Mouse (Mus musculus): ENCODE data around the gene Plcb3.

The Plcb3 gene

DNA sequence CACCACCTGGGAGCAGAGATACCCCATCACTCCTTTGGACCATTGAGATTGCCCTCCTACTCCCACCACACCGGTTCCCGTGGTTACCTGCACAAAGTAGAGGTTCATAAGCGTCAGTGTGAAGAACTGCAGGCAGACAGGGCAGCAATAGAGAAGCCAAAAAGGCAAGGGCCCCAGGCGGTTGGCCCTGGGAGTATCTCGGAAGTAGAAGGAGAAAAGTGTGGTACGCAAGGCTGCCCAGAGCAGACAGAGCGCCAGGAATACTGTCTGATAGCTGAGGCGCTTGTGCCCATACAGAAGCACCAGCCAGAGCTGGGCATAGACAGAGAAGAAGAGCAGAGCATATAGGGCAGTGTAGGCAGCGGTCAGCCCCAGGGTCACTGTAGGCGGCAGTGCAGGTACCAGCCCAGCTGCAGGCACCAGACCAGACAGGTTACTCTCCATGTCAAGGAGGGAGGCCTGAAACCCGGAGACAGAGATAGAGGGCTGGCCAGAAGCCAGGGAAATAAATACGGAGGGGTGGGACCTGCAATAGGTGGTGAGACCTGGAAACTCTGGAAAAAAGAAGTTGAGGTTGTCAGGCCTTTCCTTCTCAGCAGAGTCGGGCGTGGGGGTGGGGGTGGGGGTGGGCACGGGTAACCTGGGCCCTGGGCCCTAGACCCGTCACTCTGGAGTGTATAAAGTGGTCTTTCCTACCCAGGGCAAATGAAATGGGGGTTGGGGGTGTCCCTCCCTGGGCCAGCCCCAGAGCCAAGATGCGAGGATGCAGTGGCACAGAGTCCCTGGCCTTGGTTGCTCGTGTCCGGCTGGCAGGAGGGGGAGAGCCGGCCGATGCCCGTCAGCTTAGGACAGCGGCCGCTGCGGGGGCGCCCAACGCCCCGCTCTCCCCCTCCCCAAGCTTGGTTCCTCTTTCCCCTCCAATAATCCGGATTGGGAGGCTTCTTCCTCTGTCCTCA, 35.6 kb downstream of the Plcb3 start:
- DNase-seq (ENCODE audit: extremely low read depth, low read depth, low spot score): no peak

DNA sequence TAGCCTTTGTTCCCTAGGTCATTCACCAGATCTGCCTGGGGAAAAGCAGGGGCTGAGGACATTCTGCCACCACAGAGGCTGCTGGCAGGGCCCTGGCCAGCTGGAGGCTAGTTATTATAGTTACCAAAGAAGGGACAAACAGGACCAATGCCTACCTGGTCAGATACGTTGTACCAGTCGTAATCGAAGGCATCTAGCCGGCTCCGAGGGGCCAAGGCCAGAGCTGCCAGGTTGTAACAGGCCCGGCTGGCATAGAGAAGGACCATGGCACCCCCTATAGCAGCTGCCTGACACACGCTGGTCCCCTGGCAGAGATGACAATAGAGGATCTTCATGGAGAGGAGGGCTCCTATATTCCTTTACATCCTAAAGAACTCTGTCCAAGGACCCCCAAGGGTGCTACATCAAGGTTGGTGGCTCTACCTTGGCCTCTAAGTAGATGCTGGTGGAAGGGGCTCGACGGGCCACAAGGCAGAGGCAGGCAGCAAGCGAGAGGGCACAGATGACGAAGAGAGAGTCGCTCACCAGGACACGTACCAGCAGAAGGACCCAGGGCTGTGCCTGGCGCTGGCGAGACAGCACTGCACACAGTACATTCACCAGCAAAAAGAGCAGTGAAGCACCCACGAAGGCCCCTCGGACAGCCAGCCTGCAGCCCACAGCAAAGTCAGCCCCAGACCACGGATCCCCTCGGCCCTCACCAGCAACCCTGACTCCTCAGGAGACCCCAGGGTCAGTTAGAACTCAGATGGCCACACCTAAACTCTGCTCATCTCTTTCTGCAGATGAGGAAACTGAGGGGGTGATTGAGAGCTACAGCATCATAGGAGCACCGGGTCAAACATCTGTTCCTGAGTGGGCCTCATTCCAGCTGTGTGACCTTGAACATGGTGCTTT, 36.9 kb downstream of the Plcb3 start:
- DNase-seq (ENCODE audit: extremely low read depth, low read depth, low spot score): no peak

GRCm38 (mm10) chr19:6937541-6938465, 38.5 kb downstream of the Plcb3 start:
- no peak for DNase-seq (ENCODE audit: extremely low read depth, low read depth, low spot score)

GRCm38 (mm10) chr19:6936299-6936698, 40.0 kb downstream of the Plcb3 start:
- no peak for DNase-seq (ENCODE audit: extremely low read depth, low read depth, low spot score)

- DNase-seq (ENCODE audit: extremely low read depth, low read depth, low spot score): no peak
Observed at GRCm38 (mm10) chr19:6934195-6934977, 41.9 kb downstream of the Plcb3 start, which contains the start of gene Kcnk4. Kcnk4 (minus strand) TSS chr19:6934515.

- DNase-seq (ENCODE audit: extremely low read depth, low read depth, low spot score): no peak
Observed at GRCm38 (mm10) chr19:6933436-6934194, 42.7 kb downstream of the Plcb3 start.

- no peak for DNase-seq (ENCODE audit: extremely low read depth, low read depth, low spot score)
Observed at GRCm38 (mm10) chr19:6933102-6933435, 43.2 kb downstream of the Plcb3 start.

DNA sequence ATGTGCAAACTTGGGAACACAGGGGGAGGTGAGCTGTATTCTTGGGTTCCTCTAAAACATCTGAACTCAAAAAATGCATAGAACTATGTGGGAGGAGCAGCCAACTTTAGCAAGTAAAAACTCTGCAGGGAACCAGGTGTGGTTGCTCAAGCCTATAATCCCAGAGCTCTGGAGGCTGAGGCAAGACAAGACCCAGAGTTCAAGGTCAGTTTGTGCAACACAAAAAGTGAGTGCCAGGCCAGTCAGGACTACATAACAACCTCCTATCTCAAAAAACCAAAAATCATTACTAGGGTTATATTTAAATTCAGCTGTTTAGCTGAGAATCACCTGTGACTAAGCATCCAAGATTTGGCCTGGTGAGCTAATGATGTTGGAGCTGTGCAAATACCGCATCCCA, 44.3 kb downstream of the Plcb3 start:
- no peak for DNase-seq (ENCODE audit: extremely low read depth, low read depth, low spot score)

- DNase-seq (ENCODE audit: extremely low read depth, low read depth, low spot score): no peak
Observed at GRCm38 (mm10) chr19:6931002-6931401, 45.3 kb downstream of the Plcb3 start.

DNA sequence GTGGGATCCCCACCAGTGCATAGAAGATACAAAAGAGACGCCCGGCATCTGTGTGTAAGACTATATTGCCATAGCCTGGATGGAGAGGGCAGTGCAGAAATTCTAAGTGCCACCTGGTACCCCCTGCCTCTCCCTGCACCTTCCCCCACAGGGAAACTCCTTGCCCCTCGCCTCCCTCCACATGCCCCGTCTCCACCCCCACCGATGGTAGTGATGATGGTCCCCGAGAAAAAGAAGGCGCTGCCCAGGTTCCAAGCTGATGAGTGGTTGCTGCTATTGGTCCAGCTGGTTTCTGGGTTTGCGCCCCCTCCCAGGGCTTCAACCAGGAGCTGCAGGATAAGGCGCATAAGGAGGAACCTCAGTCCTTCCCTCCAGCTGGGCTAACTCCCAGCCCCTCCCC, 48.2 kb downstream of the Plcb3 start:
- DNase-seq (ENCODE audit: extremely low read depth, low read depth, low spot score): no peak

DNA sequence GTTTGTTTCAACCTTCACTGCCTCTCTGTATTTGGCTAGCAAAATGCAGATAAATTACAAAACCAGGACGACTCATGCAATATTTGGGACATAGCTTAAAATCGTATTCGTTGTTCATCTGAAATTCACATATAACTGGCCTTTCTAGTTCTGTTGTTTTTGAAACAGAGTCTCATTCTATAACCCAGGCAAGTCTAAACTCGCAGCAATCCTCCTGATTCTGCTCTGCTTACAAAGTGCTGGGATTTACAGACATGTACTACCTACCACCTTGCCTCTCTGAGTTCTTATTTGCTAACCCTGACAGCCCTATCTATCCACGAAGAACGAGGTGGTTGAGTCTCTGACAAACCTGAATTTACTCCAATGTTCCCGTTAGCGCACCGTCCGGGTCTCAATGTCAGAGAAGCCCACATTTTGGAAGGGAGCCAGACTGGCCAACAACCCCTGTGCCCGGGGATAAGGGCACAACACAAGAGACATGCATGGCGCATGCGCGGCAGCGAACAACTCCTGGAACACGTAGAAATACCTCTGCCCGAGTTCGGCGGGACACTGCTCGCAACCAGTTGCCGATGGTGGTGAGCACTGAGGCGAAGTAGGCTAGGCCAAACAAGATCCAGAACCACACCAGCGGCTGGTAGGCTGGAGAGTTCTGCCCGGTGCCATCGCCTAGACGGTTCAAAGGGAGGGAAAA, 49.6 kb downstream of the Plcb3 start:
- peak; percentile 83 for DNase-seq (ENCODE audit: extremely low read depth, low read depth, low spot score)

- DNase-seq (ENCODE audit: extremely low read depth, low read depth, low spot score): no peak
Observed at GRCm38 (mm10) chr19:6925611-6926329, 50.5 kb downstream of the Plcb3 start.

- DNase-seq (ENCODE audit: extremely low read depth, low read depth, low spot score): no peak
Observed at GRCm38 (mm10) chr19:6925307-6925573, 51.0 kb downstream of the Plcb3 start, which contains the start of gene Catsperz. Catsperz (minus strand) TSS chr19:6925380.

DNA sequence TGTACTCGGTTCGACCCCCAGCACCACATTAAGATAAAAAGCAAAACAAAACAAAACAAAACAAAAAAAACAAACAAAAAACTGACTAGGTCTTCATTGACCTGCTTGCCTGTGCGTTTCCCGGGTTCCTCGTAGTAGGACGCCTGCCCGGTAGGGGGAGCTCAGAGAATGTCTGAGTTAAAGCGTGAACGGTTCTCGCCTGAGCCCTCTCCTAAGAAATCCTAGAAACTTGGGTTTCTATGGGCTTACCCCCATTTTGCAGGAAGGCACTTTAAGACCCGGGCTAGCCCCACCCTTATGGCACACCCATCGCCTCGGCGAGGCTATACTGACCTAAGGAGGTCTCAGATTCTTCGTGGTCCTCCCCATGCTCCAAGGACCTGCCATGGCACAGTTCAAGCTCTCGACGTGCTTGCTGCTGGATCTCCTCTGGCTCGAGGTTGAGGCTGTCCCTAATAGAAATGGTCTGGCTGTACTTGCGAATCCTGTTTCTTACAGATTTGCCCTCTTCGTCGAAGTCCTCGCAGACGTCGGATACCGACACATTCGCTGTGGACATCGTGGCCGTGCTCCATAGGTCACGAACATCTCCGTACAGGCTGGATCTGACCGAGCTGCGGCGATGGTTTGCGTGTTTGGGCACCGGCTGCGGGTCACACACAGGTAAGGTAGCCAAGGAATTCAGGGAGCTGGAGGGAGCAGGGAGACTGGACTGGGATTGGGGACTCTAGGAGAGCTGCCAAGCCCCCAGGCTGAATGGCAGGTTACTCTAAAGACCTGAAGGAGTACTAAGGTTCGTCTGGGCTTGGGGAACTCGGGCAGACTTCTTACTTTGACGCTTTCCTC, 51.6 kb downstream of the Plcb3 start:
- DNase-seq (ENCODE audit: extremely low read depth, low read depth, low spot score): no peak

DNA sequence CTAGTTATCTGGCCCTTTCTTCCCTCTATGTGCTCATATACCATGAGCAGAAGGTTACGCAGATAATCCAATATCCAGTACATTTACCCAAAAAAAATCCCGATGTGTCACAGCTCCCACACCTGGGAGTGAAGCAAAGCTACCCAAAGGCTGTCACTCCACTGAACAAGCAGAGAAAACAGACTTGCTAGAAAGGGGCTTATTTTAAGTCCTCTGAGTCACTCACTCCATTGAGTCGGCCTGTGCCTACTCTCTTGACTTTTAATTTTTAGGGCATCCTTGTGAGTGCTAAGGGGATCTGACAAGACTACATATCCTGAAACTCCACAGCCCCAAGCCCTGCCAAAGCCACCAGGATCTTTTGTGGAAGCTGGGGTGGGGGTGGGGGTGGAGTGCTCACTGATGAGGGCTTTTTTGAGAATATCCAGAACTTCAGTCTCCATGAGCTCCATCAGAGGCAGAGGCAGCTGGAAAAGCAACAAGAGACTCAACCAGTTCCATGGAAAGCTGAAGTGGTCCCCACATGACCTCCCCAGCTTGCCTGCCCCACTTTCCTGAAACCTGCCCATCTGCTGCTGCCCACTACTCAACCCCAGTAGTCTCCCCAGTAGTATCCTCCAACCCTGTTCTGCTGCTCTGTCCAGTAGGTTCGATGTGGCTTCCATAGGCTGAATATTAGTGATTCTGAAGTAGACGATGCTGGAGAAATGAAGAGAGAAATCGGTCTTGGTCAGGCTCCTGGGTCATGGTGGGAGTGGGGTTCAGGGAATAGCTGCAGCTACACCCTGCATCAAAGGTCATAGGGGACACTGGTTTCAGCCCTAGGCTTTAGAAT, 53.2 kb downstream of the Plcb3 start:
- no peak for DNase-seq (ENCODE audit: extremely low read depth, low read depth, low spot score)

Data from fat pad, adult 2 months (tissue).